Mouse (Mus musculus): ENCODE results near the gene Nid1.

GRCm38 (mm10) chr13:13503695-13504386 lies 66.5 kb downstream of the Nid1 start:
- TF ChIP-seq POLR2A (IDR thresholded peaks at IDR 0.05; ENCODE audit: extremely low read depth, insufficient read depth, low read length) = no peak
- no peak for TF ChIP-seq CTCF (IDR thresholded peaks at IDR 0.05; ENCODE audit: extremely low read depth, insufficient read depth, low read length)
